ENCODE assay signal across 27 mouse cellular contexts in genomic region chr6:50974961-50975360, GRCm38 (mm10).
DNase-seq lines count a peak whose midpoint lies in the region; ATAC-seq lines count a peak whose summit lies in the region.
"Had no signal": no experiment of that assay in that cellular context is flagged by ENCODE, and none has a peak within 500 bp of the region (broad histone marks: within the 10 kb centered on the region; RNA-seq: fewer than 3 reads in every experiment).

No protein-coding gene starts in this region.

- no peak for ATAC-seq in forebrain, embryonic 11.5 days (replicated peaks; ENCODE audit: low FRiP score)
- ATAC-seq in forebrain, embryonic 12.5 days (ENCODE audit: low FRiP score), result no peak
- no peak for ATAC-seq in hindbrain, embryonic 14.5 days (ENCODE audit: low FRiP score)
- no peak for ATAC-seq in midbrain, embryonic 13.5 days
- ATAC-seq: activated CD4-positive, CD25-positive, alpha-beta regulatory T cell, adult 4 months; CD4-positive, CD25-positive, alpha-beta regulatory T cell, adult 4 months; forebrain, embryonic 14.5 days; forebrain, embryonic 16.5 days; Patski had no signal

- no peak overlapping the region for H3K4me3 ChIP-seq in forebrain, embryonic 11.5 days (ENCODE audit: low read depth, low read length)
- H3K4me3 ChIP-seq in forebrain, embryonic 12.5 days (replicated peaks), result no peak overlapping the region
- no peak overlapping the region for H3K4me3 ChIP-seq in hindbrain, embryonic 10.5 days
- H3K4me3 ChIP-seq in hindbrain, embryonic 14.5 days (replicated peaks; ENCODE audit: low read length), result no peak overlapping the region
- H3K4me3 ChIP-seq in limb, embryonic 10.5 days, result no peak overlapping the region
- no peak overlapping the region for H3K4me3 ChIP-seq in midbrain, embryonic 13.5 days (replicated peaks)
- H3K4me3 ChIP-seq: embryonic facial prominence, embryonic 13.5 days; embryonic facial prominence, embryonic 15.5 days; erythroblast, embryonic 14.5 days; forebrain, embryonic 10.5 days had no signal

- no peaks in the 10 kb centered on the region for H3K36me3 ChIP-seq in forebrain, embryonic 11.5 days (ENCODE audit: control insufficient read depth, insufficient read depth, low read length)
- no peaks in the 10 kb centered on the region for H3K36me3 ChIP-seq in forebrain, embryonic 12.5 days (replicated peaks)
- H3K36me3 ChIP-seq in hindbrain, embryonic 10.5 days, result no peaks in the 10 kb centered on the region
- no peaks in the 10 kb centered on the region for H3K36me3 ChIP-seq in hindbrain, embryonic 14.5 days (replicated peaks; ENCODE audit: control insufficient read depth, insufficient read depth)
- H3K36me3 ChIP-seq in limb, embryonic 10.5 days, result no peaks in the 10 kb centered on the region
- H3K36me3 ChIP-seq in midbrain, embryonic 13.5 days, result no peaks in the 10 kb centered on the region
- H3K36me3 ChIP-seq: embryonic facial prominence, embryonic 13.5 days; embryonic facial prominence, embryonic 15.5 days; forebrain, embryonic 10.5 days; G1E had no signal

- no peak overlapping the region for H3K27ac ChIP-seq in forebrain, embryonic 11.5 days (ENCODE audit: low read depth, low read length)
- no peak overlapping the region for H3K27ac ChIP-seq in forebrain, embryonic 12.5 days
- peak overlapping the region; percentile 26; the same call in 1 of the 2 replicates for H3K27ac ChIP-seq in hindbrain, embryonic 10.5 days
- H3K27ac ChIP-seq in hindbrain, embryonic 14.5 days, result no peak overlapping the region
- peak overlapping the region; percentile 25 for H3K27ac ChIP-seq in limb, embryonic 10.5 days
- H3K27ac ChIP-seq in midbrain, embryonic 13.5 days, result no peak overlapping the region
- H3K27ac ChIP-seq: embryonic facial prominence, embryonic 13.5 days; embryonic facial prominence, embryonic 15.5 days; forebrain, embryonic 10.5 days had no signal

- WGBS in forebrain, embryonic 11.5 days, result 50% methylated on average over 1 of the region's 1 CpGs
- WGBS in forebrain, embryonic 12.5 days, result 50% methylated on average over 1 of the region's 1 CpGs
- WGBS in hindbrain, embryonic 10.5 days, result 6% methylated on average over 1 of the region's 1 CpGs
- 20% methylated on average over 1 of the region's 1 CpGs for WGBS in hindbrain, embryonic 14.5 days
- 0% methylated on average over 1 of the region's 1 CpGs for WGBS in limb, embryonic 10.5 days
- WGBS in midbrain, embryonic 13.5 days, result 6% methylated on average over 1 of the region's 1 CpGs

- H3K4me1 ChIP-seq in forebrain, embryonic 11.5 days (replicated peaks; ENCODE audit: control insufficient read depth, insufficient read depth, low read length), result peaks cover 7% of the 10 kb centered on the region; the same call in 1 of the 2 replicates
- H3K4me1 ChIP-seq in forebrain, embryonic 12.5 days, result peaks cover 13% of the 10 kb centered on the region
- H3K4me1 ChIP-seq in hindbrain, embryonic 10.5 days (replicated peaks), result peaks cover 33% of the 10 kb centered on the region
- 0 out of 2 replicates have a peak, but pooled peaks cover 2% of the 10 kb centered on the region for H3K4me1 ChIP-seq in hindbrain, embryonic 14.5 days (replicated peaks; ENCODE audit: control insufficient read depth, insufficient read depth, low read length)
- H3K4me1 ChIP-seq in limb, embryonic 10.5 days, result peaks cover 88% of the 10 kb centered on the region
- H3K4me1 ChIP-seq in midbrain, embryonic 13.5 days (replicated peaks), result peaks cover 3% of the 10 kb centered on the region

- no peak overlapping the region for H3K9ac ChIP-seq in forebrain, embryonic 11.5 days (ENCODE audit: low read length)
- H3K9ac ChIP-seq in forebrain, embryonic 12.5 days, result no peak overlapping the region
- H3K9ac ChIP-seq in hindbrain, embryonic 14.5 days, result no peak overlapping the region
- no peak overlapping the region for H3K9ac ChIP-seq in midbrain, embryonic 13.5 days (replicated peaks)
- H3K9ac ChIP-seq: embryonic facial prominence, embryonic 13.5 days; embryonic facial prominence, embryonic 15.5 days had no signal

- no peaks in the 10 kb centered on the region for H3K9me3 ChIP-seq in forebrain, embryonic 11.5 days (ENCODE audit: control insufficient read depth, low read length)
- no peaks in the 10 kb centered on the region for H3K9me3 ChIP-seq in forebrain, embryonic 12.5 days
- no peaks in the 10 kb centered on the region for H3K9me3 ChIP-seq in hindbrain, embryonic 10.5 days
- H3K9me3 ChIP-seq in hindbrain, embryonic 14.5 days (ENCODE audit: control insufficient read depth, low read length), result no peaks in the 10 kb centered on the region
- H3K9me3 ChIP-seq in limb, embryonic 10.5 days (replicated peaks), result no peaks in the 10 kb centered on the region
- H3K9me3 ChIP-seq in midbrain, embryonic 13.5 days, result no peaks in the 10 kb centered on the region
- H3K9me3 ChIP-seq: embryonic facial prominence, embryonic 13.5 days; embryonic facial prominence, embryonic 15.5 days; forebrain, embryonic 10.5 days; G1E had no signal

- DNase-seq in embryo, embryonic 10 days (ENCODE audit: low spot score), result peak; percentile 73
- no peak for DNase-seq in embryo, embryonic 11 days
- DNase-seq in forebrain, embryonic 11.5 days (ENCODE audit: low spot score), result peak; percentile 14
- no peak for DNase-seq in hindbrain, embryonic 10.5 days (ENCODE audit: low spot score)
- DNase-seq in hindbrain, embryonic 14.5 days (ENCODE audit: low spot score), result no peak
- DNase-seq in limb, embryonic 10.5 days (ENCODE audit: low spot score), result no peak
- DNase-seq: adrenal gland, adult 8-10 months; adrenal gland, postnatal 14 days; adrenal gland, postnatal 36 days; B cell, adult 2 months; cerebellum, adult 11-12 months; cerebellum, adult 2 months; cerebellum, adult 9-10 months; cerebellum, postnatal 10 days; cerebellum, postnatal 25 days had no signal

- H3K4me2 ChIP-seq in forebrain, embryonic 11.5 days (ENCODE audit: low read depth, low read length, severe bottlenecking), result no peak overlapping the region
- no peak overlapping the region for H3K4me2 ChIP-seq in forebrain, embryonic 12.5 days
- H3K4me2 ChIP-seq in hindbrain, embryonic 14.5 days (replicated peaks), result no peak overlapping the region
- no peak overlapping the region for H3K4me2 ChIP-seq in midbrain, embryonic 13.5 days (replicated peaks)
- H3K4me2 ChIP-seq: embryonic facial prominence, embryonic 13.5 days; embryonic facial prominence, embryonic 15.5 days had no signal

- no peaks in the 10 kb centered on the region for H3K27me3 ChIP-seq in forebrain, embryonic 11.5 days (ENCODE audit: control insufficient read depth, insufficient read depth, low read length)
- H3K27me3 ChIP-seq in forebrain, embryonic 12.5 days, result peaks cover 15% of the 10 kb centered on the region
- no peaks in the 10 kb centered on the region for H3K27me3 ChIP-seq in hindbrain, embryonic 10.5 days (ENCODE audit: insufficient read depth, poor library complexity, severe bottlenecking)
- H3K27me3 ChIP-seq in hindbrain, embryonic 14.5 days (ENCODE audit: control insufficient read depth, insufficient read depth, low read length), result no peaks in the 10 kb centered on the region
- H3K27me3 ChIP-seq in limb, embryonic 10.5 days (ENCODE audit: low read depth, poor library complexity, severe bottlenecking), result no peaks in the 10 kb centered on the region
- H3K27me3 ChIP-seq in midbrain, embryonic 13.5 days, result no peaks in the 10 kb centered on the region
- H3K27me3 ChIP-seq: embryonic facial prominence, embryonic 13.5 days; embryonic facial prominence, embryonic 15.5 days; Patski had no signal

Comparison
In these comparisons a context has a peak if more than half of its experiments do, and no peak if none do; other contexts are left out.
1. DNase-seq: peak in embryo, embryonic 10 days (single experiment) and forebrain, embryonic 11.5 days (single experiment); none in embryo, embryonic 11 days (single experiment), hindbrain, embryonic 10.5 days (single experiment), hindbrain, embryonic 14.5 days (single experiment) and limb, embryonic 10.5 days (single experiment).
2. H3K27ac ChIP-seq: peak in hindbrain, embryonic 10.5 days (single experiment) and limb, embryonic 10.5 days (single experiment); none in forebrain, embryonic 11.5 days (single experiment), forebrain, embryonic 12.5 days (single experiment), hindbrain, embryonic 14.5 days (single experiment) and midbrain, embryonic 13.5 days (single experiment).